Mouse (Mus musculus): ENCODE results near the gene Pde8b. TPM values are rescaled to one million over a fixed set of nuclear protein-coding genes. Genes with fewer than 3 reads are reported as not detected.

Gene Pde8b
- polyA plus RNA-seq, 1 experiment from 2014 or later = 2.3 TPM

- H3K9ac ChIP-seq (ENCODE audit: low read length) = no peak overlapping the region
- no peaks in the 10 kb centered on the region for H3K27me3 ChIP-seq (ENCODE audit: control insufficient read depth, insufficient read depth, low read length)
- WGBS = 81% methylated on average over 6 of the region's 6 CpGs
- no peaks in the 10 kb centered on the region for H3K36me3 ChIP-seq (ENCODE audit: control insufficient read depth, insufficient read depth, low read length)
- DNase-seq (ENCODE audit: low spot score, missing footprints) (no peak), ATAC-seq (ENCODE audit: low FRiP score) (no peak)
- H3K4me1 ChIP-seq (ENCODE audit: control insufficient read depth, insufficient read depth, low read length) = no peaks in the 10 kb centered on the region
- no peak overlapping the region for H3K27ac ChIP-seq (ENCODE audit: low read depth, low read length)
- H3K4me2 ChIP-seq = no peak overlapping the region
- H3K9me3 ChIP-seq (ENCODE audit: control insufficient read depth, low read length) = no peaks in the 10 kb centered on the region
- no peak overlapping the region for H3K4me3 ChIP-seq (ENCODE audit: low read depth, low read length)
Measured at GRCm38 (mm10) chr13:95032973-95033372, 217.2 kb downstream of the Pde8b start.

GRCm38 (mm10) chr13:95032127-95032831 is 217.9 kb downstream of the Pde8b start:
- H3K4me2 ChIP-seq = no peak overlapping the region
- H3K9ac ChIP-seq (ENCODE audit: low read length) = no peak overlapping the region
- no peaks in the 10 kb centered on the region for H3K36me3 ChIP-seq (ENCODE audit: control insufficient read depth, insufficient read depth, low read length)
- no peaks in the 10 kb centered on the region for H3K9me3 ChIP-seq (ENCODE audit: control insufficient read depth, low read length)
- H3K27me3 ChIP-seq (ENCODE audit: control insufficient read depth, insufficient read depth, low read length) = no peaks in the 10 kb centered on the region
- WGBS = 78% methylated on average over 17 of the region's 17 CpGs
- H3K4me3 ChIP-seq (ENCODE audit: low read depth, low read length) = no peak overlapping the region
- ATAC-seq (ENCODE audit: low FRiP score) (no peak), DNase-seq (ENCODE audit: low spot score, missing footprints) (peak; percentile 83)
- H3K27ac ChIP-seq (ENCODE audit: low read depth, low read length) = no peak overlapping the region
- no peaks in the 10 kb centered on the region for H3K4me1 ChIP-seq (ENCODE audit: control insufficient read depth, insufficient read depth, low read length)

- H3K4me3 ChIP-seq (ENCODE audit: low read depth, low read length) = no peak overlapping the region
- H3K9me3 ChIP-seq (ENCODE audit: control insufficient read depth, low read length) = no peaks in the 10 kb centered on the region
- H3K9ac ChIP-seq (ENCODE audit: low read length) = no peak overlapping the region
- no peak overlapping the region for H3K27ac ChIP-seq (ENCODE audit: low read depth, low read length)
- H3K4me2 ChIP-seq = no peak overlapping the region
- no peaks in the 10 kb centered on the region for H3K27me3 ChIP-seq (ENCODE audit: control insufficient read depth, insufficient read depth, low read length)
- H3K4me1 ChIP-seq (ENCODE audit: control insufficient read depth, insufficient read depth, low read length) = no peaks in the 10 kb centered on the region
- no peaks in the 10 kb centered on the region for H3K36me3 ChIP-seq (ENCODE audit: control insufficient read depth, insufficient read depth, low read length)
- ATAC-seq (ENCODE audit: low FRiP score) = no peak
- peak; percentile 31 for DNase-seq (ENCODE audit: low spot score, missing footprints)
- 88% methylated on average over 6 of the region's 6 CpGs for WGBS
Measured at GRCm38 (mm10) chr13:95030828-95031227, 219.3 kb downstream of the Pde8b start.

GRCm38 (mm10) chr13:95020216-95020615 is 229.9 kb downstream of the Pde8b start:
- WGBS = 92% methylated on average over 6 of the region's 6 CpGs
- Histone ChIP-seq H3K9ac (ENCODE audit: low read length) (no peak overlapping the region), H3K9me3 (ENCODE audit: control insufficient read depth, low read length) (no peaks in the 10 kb centered on the region), H3K4me1 (ENCODE audit: control insufficient read depth, insufficient read depth, low read length) (peaks cover 6% of the 10 kb centered on the region), H3K36me3 (ENCODE audit: control insufficient read depth, insufficient read depth, low read length) (no peaks in the 10 kb centered on the region), H3K27ac (ENCODE audit: low read depth, low read length) (no peak overlapping the region), H3K27me3 (ENCODE audit: control insufficient read depth, insufficient read depth, low read length) (no peaks in the 10 kb centered on the region), H3K4me2 (no peak overlapping the region), H3K4me3 (ENCODE audit: low read depth, low read length) (no peak overlapping the region)
- ATAC-seq (ENCODE audit: low FRiP score) (no peak), DNase-seq (ENCODE audit: low spot score, missing footprints) (peak; percentile 62)

GRCm38 (mm10) chr13:95019345-95019744 is 230.8 kb downstream of the Pde8b start:
- Histone ChIP-seq H3K4me3 (ENCODE audit: low read depth, low read length) (no peak overlapping the region), H3K4me1 (ENCODE audit: control insufficient read depth, insufficient read depth, low read length) (peaks cover 6% of the 10 kb centered on the region), H3K27ac (ENCODE audit: low read depth, low read length) (no peak overlapping the region), H3K4me2 (no peak overlapping the region), H3K9ac (ENCODE audit: low read length) (no peak overlapping the region), H3K36me3 (ENCODE audit: control insufficient read depth, insufficient read depth, low read length) (no peaks in the 10 kb centered on the region), H3K27me3 (ENCODE audit: control insufficient read depth, insufficient read depth, low read length) (no peaks in the 10 kb centered on the region), H3K9me3 (ENCODE audit: control insufficient read depth, low read length) (no peaks in the 10 kb centered on the region)
- no peak for ATAC-seq (ENCODE audit: low FRiP score)
- 88% methylated on average over 6 of the region's 6 CpGs for WGBS
- DNase-seq (ENCODE audit: low spot score, missing footprints) = no peak

GRCm38 (mm10) chr13:95017916-95018315 is 232.2 kb downstream of the Pde8b start:
- Histone ChIP-seq H3K4me3 (ENCODE audit: low read depth, low read length) (no peak overlapping the region), H3K27ac (ENCODE audit: low read depth, low read length) (no peak overlapping the region), H3K36me3 (ENCODE audit: control insufficient read depth, insufficient read depth, low read length) (no peaks in the 10 kb centered on the region), H3K27me3 (ENCODE audit: control insufficient read depth, insufficient read depth, low read length) (no peaks in the 10 kb centered on the region), H3K4me1 (ENCODE audit: control insufficient read depth, insufficient read depth, low read length) (peaks cover 6% of the 10 kb centered on the region), H3K9ac (ENCODE audit: low read length) (no peak overlapping the region), H3K4me2 (0 out of 2 replicates have a peak overlapping the region, but pooled peaks have one; percentile 8), H3K9me3 (ENCODE audit: control insufficient read depth, low read length) (no peaks in the 10 kb centered on the region)
- WGBS = 4% methylated on average over 9 of the region's 9 CpGs
- peak; percentile 96 for DNase-seq (ENCODE audit: low spot score, missing footprints)
- ATAC-seq (ENCODE audit: low FRiP score) = peak; percentile 87

- ATAC-seq (ENCODE audit: low FRiP score) (no peak), DNase-seq (ENCODE audit: low spot score, missing footprints) (peak; percentile 81)
- WGBS = 89% methylated on average over 6 of the region's 6 CpGs
Measured at GRCm38 (mm10) chr13:95017278-95017677, 232.9 kb downstream of the Pde8b start.

GRCm38 (mm10) chr13:95011546-95012257 is 238.4 kb downstream of the Pde8b start:
- no peaks in the 10 kb centered on the region for H3K36me3 ChIP-seq (ENCODE audit: control insufficient read depth, insufficient read depth, low read length)
- H3K27me3 ChIP-seq (ENCODE audit: control insufficient read depth, insufficient read depth, low read length) = no peaks in the 10 kb centered on the region
- H3K27ac ChIP-seq (ENCODE audit: low read depth, low read length) = no peak overlapping the region
- no peak overlapping the region for H3K4me3 ChIP-seq (ENCODE audit: low read depth, low read length)
- WGBS = 90% methylated on average over 7 of the region's 7 CpGs
- no peak overlapping the region for H3K4me2 ChIP-seq
- ATAC-seq (ENCODE audit: low FRiP score) (no peak), DNase-seq (ENCODE audit: low spot score, missing footprints) (peak; percentile 56)
- no peaks in the 10 kb centered on the region for H3K9me3 ChIP-seq (ENCODE audit: control insufficient read depth, low read length)
- H3K4me1 ChIP-seq (ENCODE audit: control insufficient read depth, insufficient read depth, low read length) = no peaks in the 10 kb centered on the region
- H3K9ac ChIP-seq (ENCODE audit: low read length) = no peak overlapping the region

More at GRCm38 (mm10) chr13:95017278-95017677, 232.9 kb downstream of the Pde8b start:
- Histone ChIP-seq H3K27me3 (ENCODE audit: control insufficient read depth, insufficient read depth, low read length) (no peaks in the 10 kb centered on the region), H3K27ac (ENCODE audit: low read depth, low read length) (no peak overlapping the region), H3K4me2 (no peak overlapping the region), H3K9me3 (ENCODE audit: control insufficient read depth, low read length) (no peaks in the 10 kb centered on the region), H3K4me1 (ENCODE audit: control insufficient read depth, insufficient read depth, low read length) (peaks cover 6% of the 10 kb centered on the region), H3K36me3 (ENCODE audit: control insufficient read depth, insufficient read depth, low read length) (no peaks in the 10 kb centered on the region), H3K4me3 (ENCODE audit: low read depth, low read length) (no peak overlapping the region), H3K9ac (ENCODE audit: low read length) (no peak overlapping the region)

GRCm38 (mm10) chr13:95009261-95009660 is 240.9 kb downstream of the Pde8b start:
- Histone ChIP-seq H3K36me3 (ENCODE audit: control insufficient read depth, insufficient read depth, low read length) (no peaks in the 10 kb centered on the region), H3K27me3 (ENCODE audit: control insufficient read depth, insufficient read depth, low read length) (no peaks in the 10 kb centered on the region), H3K4me3 (ENCODE audit: low read depth, low read length) (no peak overlapping the region), H3K9me3 (ENCODE audit: control insufficient read depth, low read length) (no peaks in the 10 kb centered on the region), H3K4me1 (ENCODE audit: control insufficient read depth, insufficient read depth, low read length) (no peaks in the 10 kb centered on the region), H3K4me2 (no peak overlapping the region), H3K27ac (ENCODE audit: low read depth, low read length) (no peak overlapping the region), H3K9ac (ENCODE audit: low read length) (no peak overlapping the region)
- 90% methylated on average over 7 of the region's 7 CpGs for WGBS
- DNase-seq (ENCODE audit: low spot score, missing footprints) (no peak), ATAC-seq (ENCODE audit: low FRiP score) (no peak)

All from midbrain, embryonic 11.5 days (tissue).